Mouse (Mus musculus): Measurements from ENCODE around the gene Rnf123.

Rnf123 gene

GRCm38 (mm10) chr9:108082988-108083431, at the start of gene Rnf123:
Gene Rnf123, minus strand, starts transcription at chr9:108083346.
- DNase-seq = no peak

- no peak for DNase-seq
These were observed 49.2 kb upstream of the Rnf123 start for GRCm38 (mm10) chr9:108132373-108132772.

DNA sequence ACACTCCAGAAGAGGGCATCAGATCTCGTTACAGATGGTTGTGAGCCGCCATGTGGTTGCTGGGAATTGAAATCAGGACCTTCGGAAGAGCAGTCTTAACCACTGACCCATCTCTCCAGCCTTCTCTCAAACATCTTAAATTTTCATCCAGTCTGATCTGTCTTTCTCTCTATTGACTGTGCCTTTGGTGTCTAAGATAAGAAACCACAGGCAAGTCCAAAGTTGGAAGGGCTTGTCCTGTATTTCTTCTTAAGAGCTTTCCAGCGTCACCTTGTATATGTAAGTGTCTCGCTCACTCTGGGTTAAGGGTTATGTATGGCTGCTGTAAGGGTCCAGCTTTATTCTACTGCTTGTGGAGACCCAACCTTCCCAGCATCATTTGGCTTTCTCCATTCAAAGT, 48.4 kb upstream of the Rnf123 start:
- no peak for DNase-seq

GRCm38 (mm10) chr9:108129042-108129948, 46.1 kb upstream of the Rnf123 start:
- no peak for DNase-seq

GRCm38 (mm10) chr9:108128248-108128647, 45.1 kb upstream of the Rnf123 start:
- no peak for DNase-seq

GRCm38 (mm10) chr9:108126436-108127180, 43.5 kb upstream of the Rnf123 start:
- DNase-seq = no peak

GRCm38 (mm10) chr9:108125731-108126130, 42.6 kb upstream of the Rnf123 start:
- no peak for DNase-seq

- no peak for DNase-seq
These were observed 40.8 kb upstream of the Rnf123 start for GRCm38 (mm10) chr9:108123916-108124315.

DNA sequence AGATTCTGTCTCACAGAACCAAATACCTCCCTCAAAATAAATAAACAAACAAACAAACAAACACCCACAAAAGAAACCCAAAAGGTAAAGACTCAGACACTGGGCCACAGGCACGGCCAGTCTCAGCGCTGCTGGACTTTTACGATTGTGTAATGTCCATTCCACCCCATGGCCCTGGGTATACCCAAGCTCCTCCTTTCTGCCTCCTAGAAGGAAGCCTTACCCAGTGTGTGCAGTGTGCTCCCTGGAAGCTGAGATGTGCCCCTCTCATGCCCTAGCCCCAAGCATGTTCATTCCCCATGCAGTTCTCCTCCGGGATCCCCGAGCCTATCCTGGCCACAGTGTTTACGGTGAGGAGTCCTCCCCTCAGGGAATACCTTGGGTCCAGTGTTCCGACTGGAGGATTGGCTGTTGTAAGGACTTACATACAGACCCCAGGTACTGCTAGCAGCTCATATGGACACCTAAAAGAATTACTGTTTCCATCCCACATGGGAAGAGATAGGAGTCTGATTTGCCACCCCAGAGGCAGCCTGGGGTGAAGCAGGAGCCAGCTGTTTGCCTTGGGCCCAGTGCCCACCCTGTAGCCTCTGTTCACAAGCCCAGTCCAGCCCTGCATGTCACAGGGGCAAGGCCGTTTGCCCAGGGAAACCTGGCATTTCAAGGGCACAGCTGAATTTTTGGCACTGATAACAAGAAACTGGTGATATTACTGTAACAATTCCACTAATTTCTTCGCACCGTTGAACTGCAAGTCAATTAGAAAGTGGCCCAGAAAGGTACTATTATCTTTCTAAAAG, 38.2 kb upstream of the Rnf123 start:
- no peak for DNase-seq

GRCm38 (mm10) chr9:108120671-108121070, 37.5 kb upstream of the Rnf123 start:
- DNase-seq = no peak

- peak; percentile 84 for DNase-seq
These were observed 36.8 kb upstream of the Rnf123 start for GRCm38 (mm10) chr9:108119891-108120411.

DNA sequence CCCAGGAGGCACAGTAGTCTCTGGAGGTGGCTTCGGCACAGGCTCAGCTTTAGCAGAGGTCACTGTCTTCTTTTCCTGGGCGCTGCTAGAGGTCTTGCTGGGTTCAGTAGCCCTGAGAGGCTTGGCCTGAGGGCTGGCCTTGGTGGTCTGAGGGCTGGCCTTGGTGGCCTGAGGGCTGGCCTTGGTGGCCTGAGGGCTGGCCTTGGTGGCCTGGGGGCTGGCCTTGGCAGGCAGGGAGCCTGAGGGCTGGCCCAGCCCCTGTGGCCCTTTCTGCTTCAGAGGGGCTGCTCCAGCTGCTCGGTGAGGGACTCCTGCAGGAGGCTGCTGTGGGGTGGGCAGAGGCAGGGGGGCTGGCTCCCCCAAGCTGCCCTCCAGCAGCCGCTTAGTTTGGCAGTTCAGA, 34.0 kb upstream of the Rnf123 start:
- no peak for DNase-seq

- no peak for DNase-seq
These were observed 32.3 kb upstream of the Rnf123 start for GRCm38 (mm10) chr9:108115290-108116077.

GRCm38 (mm10) chr9:108112719-108113340, 29.7 kb upstream of the Rnf123 start:
- no peak for DNase-seq

- DNase-seq = no peak
These were observed 28.5 kb upstream of the Rnf123 start for GRCm38 (mm10) chr9:108111593-108112121.

GRCm38 (mm10) chr9:108111101-108111592, 28.0 kb upstream of the Rnf123 start:
- DNase-seq = no peak

DNA sequence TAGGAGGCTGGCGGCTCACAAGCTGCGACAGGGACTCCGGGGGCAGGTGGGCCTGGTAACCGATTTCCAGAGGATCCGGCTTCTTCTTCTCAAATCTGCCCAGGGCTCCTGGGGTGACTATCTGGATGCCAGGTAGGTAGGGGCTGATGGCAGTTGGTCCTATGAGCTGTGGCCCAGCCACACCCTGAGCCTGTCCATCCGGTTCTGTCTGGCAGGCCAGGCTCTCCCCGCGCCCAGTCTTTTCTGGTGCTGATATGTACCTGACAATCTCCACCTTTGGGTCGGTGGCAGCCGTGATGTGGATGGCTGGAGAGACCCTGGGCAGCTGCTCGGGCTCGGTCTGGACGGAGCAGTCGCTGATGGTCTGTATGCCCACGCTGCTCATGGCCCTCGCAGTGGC, 27.0 kb upstream of the Rnf123 start:
- DNase-seq = no peak

DNA sequence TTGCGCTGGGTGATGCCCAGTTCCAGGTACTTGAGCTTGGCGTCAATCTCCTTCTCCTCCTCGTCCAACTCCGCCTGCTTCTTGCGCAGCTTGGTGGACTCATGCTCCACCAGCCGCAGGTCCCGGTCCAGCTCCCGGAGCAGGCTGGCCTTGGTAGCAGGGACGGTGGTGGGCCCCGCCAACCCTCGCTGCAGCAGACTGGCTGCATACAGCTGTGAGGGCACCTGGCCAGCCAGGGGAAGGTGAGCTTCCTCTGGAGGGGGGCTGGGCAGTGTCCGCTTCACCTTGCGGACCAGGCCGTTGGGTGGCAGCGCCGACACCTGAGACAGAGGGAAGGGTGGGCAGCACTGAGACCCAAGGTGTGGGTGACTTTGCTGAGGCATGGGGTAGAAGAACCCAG, 24.7 kb upstream of the Rnf123 start:
- no peak for DNase-seq

GRCm38 (mm10) chr9:108106090-108106489, 22.9 kb upstream of the Rnf123 start:
- no peak for DNase-seq

DNA sequence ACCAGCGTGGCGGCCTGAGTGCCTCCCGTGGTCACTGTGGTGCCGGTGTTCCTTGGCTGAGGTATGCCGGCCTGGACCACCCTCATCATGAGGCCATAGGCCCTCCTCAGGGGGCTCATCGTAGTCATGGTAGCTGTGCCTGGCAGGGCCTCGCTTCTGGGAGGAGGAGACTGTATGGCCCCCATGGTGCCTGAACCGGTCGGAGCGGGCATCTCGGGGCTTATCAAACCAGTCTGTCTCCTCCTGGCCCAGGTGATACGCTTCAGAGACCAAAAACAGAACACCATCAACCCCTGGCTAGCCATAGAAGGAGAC, 22.4 kb upstream of the Rnf123 start:
- DNase-seq = no peak
